Mouse (Mus musculus) layer of hippocampus, postnatal 14 days (tissue): ENCODE data around the gene Lbhd1. TPM values are rescaled to one million over a fixed set of nuclear protein-coding genes. Genes with fewer than 3 reads are reported as not detected.
A peak's percentile ranks its signal among the peaks of the same experiment; 100 is the strongest.

Experiments
- DNase-seq, 2 experiments: peaks; one replicate each; pipeline ENCODE4 v3.0.0; 2021 to 2022; ENCODE audit warnings: low spot score in 2 of 2, mixed read lengths in 1 of 2
- total RNA-seq, 2 experiments: library from RNA; stranded (reverse); gene quantifications; 2 replicates each; pipeline ENCODE4 v1.2.3; 2021

Gene Lbhd1
- total RNA-seq, 2 experiments from 2014 or later, result 5.4 to 7.0 TPM

- DNase-seq, result no peak
Measured at GRCm38 (mm10) chr19:8908531-8908930, 25.0 kb downstream of the Lbhd1 start.

- no peak for DNase-seq
Measured at GRCm38 (mm10) chr19:8911810-8912209, 28.3 kb downstream of the Lbhd1 start.

- no peak for DNase-seq
Measured at GRCm38 (mm10) chr19:8914212-8914611, 30.7 kb downstream of the Lbhd1 start.

- no peak for DNase-seq
Measured at GRCm38 (mm10) chr19:8919000-8919399, 35.5 kb downstream of the Lbhd1 start.

GRCm38 (mm10) chr19:8919684-8920072 lies 36.1 kb downstream of the Lbhd1 start:
- no peak for DNase-seq

- peak; percentile 95 for DNase-seq
Measured at GRCm38 (mm10) chr19:8920073-8920736, 36.7 kb downstream of the Lbhd1 start, which contains the start of gene B3gat3. Gene B3gat3, plus strand, starts transcription at chr19:8920374.

- DNase-seq, result no peak
Measured at GRCm38 (mm10) chr19:8920836-8921291, 37.3 kb downstream of the Lbhd1 start.

- no peak for DNase-seq
Measured at GRCm38 (mm10) chr19:8921741-8922140, 38.2 kb downstream of the Lbhd1 start.

GRCm38 (mm10) chr19:8926766-8927165 lies 43.2 kb downstream of the Lbhd1 start:
- no peak for DNase-seq

- DNase-seq, result no peak
Measured at GRCm38 (mm10) chr19:8927891-8928525, 44.5 kb downstream of the Lbhd1 start.

- DNase-seq, result no peak
Measured at GRCm38 (mm10) chr19:8928689-8929223, 45.2 kb downstream of the Lbhd1 start.

GRCm38 (mm10) chr19:8929224-8930088 lies 45.9 kb downstream of the Lbhd1 start, which contains the start of the genes Rom1 and Eml3:
Gene Rom1, minus strand, starts transcription at chr19:8929356.
Gene Eml3, plus strand, starts transcription at chr19:8929552.
- DNase-seq, result peak; percentile 55 to 58

- no peak for DNase-seq
Measured at GRCm38 (mm10) chr19:8930117-8930516, 46.6 kb downstream of the Lbhd1 start.

GRCm38 (mm10) chr19:8930771-8931170 lies 47.2 kb downstream of the Lbhd1 start:
- no peak for DNase-seq

- no peak for DNase-seq
Measured at GRCm38 (mm10) chr19:8936736-8937135, 53.2 kb downstream of the Lbhd1 start.

GRCm38 (mm10) chr19:8940526-8941133 lies 57.1 kb downstream of the Lbhd1 start:
- no peak for DNase-seq

GRCm38 (mm10) chr19:8941136-8941514 lies 57.6 kb downstream of the Lbhd1 start:
- no peak for DNase-seq

GRCm38 (mm10) chr19:8941515-8942217 lies 58.1 kb downstream of the Lbhd1 start, which contains the start of gene Mta2:
Gene Mta2, plus strand, starts transcription at chr19:8941875.
- peak; percentile 96 for DNase-seq
